Mouse (Mus musculus) kidney, postnatal 0 days (tissue): Measurements from ENCODE around the gene Man2b2. TPM values are rescaled to one million over a fixed set of nuclear protein-coding genes. Genes with fewer than 3 reads are reported as not detected.

Source experiments
- ATAC-seq: fragments of 200-750 bp; cut with Nextera tagmentation; replicated peaks from 2 replicates; pipeline ENCODE4 v1.8.0; 2017; ENCODE audit warnings: low read depth, moderate number of reproducible peaks, moderate TSS enrichment, moderate library complexity; ENCODE audit not compliant: low FRiP score
- DNase-seq: peaks from one replicate; pipeline ENCODE4 v3.0.0-alpha.2; 2016; ENCODE audit warnings: low spot score
- H3K27ac ChIP-seq: fragments of 300-500 bp; sonication (generic); 2 replicates; pipeline ENCODE4 v1.5.1; 2014; ENCODE audit warnings: mild to moderate bottlenecking
- H3K27me3 ChIP-seq: fragments of 300-500 bp; sonication (generic); 2 replicates; pipeline ENCODE4 v1.6.1; 2014; ENCODE audit warnings: low read length, mixed read lengths; ENCODE audit not compliant: insufficient read depth
- H3K36me3 ChIP-seq: fragments of 300-500 bp; sonication (generic); 2 replicates; pipeline ENCODE4 v1.6.1; 2014; ENCODE audit warnings: low read length, mixed read lengths; ENCODE audit not compliant: insufficient read depth
- H3K4me1 ChIP-seq: fragments of 300-500 bp; sonication (generic); replicated peaks from 2 replicates; pipeline ENCODE4 v1.6.1; 2014; ENCODE audit warnings: antibody characterized with exemption, low read length, mixed read lengths; ENCODE audit not compliant: insufficient read depth
- H3K4me2 ChIP-seq: fragments of 300-500 bp; sonication (generic); 2 replicates; pipeline ENCODE4 v1.6.1; 2014; ENCODE audit warnings: mild to moderate bottlenecking, low read length, moderate library complexity, mixed read lengths
- H3K4me3 ChIP-seq: fragments of 300-500 bp; sonication (generic); replicated peaks from 2 replicates; pipeline ENCODE4 v1.5.1; 2014; ENCODE audit warnings: low read depth, low read length
- H3K9ac ChIP-seq: fragments of 300-500 bp; sonication (generic); 2 replicates; pipeline ENCODE4 v1.6.1; 2014; ENCODE audit warnings: low read depth, low read length
- H3K9me3 ChIP-seq: fragments of 300-500 bp; sonication (generic); replicated peaks from 2 replicates; pipeline ENCODE4 v1.6.1; 2016; ENCODE audit warnings: low read length, inconsistent platforms, mixed read lengths
- CTCF ChIP-seq: IDR thresholded peaks from 2 replicates; pipeline ENCODE4 v1.5.1; 2016; ENCODE audit warnings: antibody characterized with exemption, low read depth, mild to moderate bottlenecking, moderate library complexity
- WGBS: fragments of 180-500 bp; shearing (Covaris S2); extraction: QIAGEN DNeasy Blood & Tissue Kit; methylation state at CpG from one replicate; pipeline ENCODE4 v1.1.7; 2014; 5-methylcytosine and 5-hydroxymethylcytosine counted together
- polyA plus RNA-seq: library from polyadenylated mRNA; unstranded; fragments of >200 nt; fragmentation: Nextera tagmentation; extraction: Ambion mirVana; gene quantifications from 2 replicates; pipeline ENCODE4 v1.2.1, GENCODE M21; 2015

Gene Man2b2
- polyA plus RNA-seq, 1 experiment from 2014 or later, result 16.5 TPM

DNA sequence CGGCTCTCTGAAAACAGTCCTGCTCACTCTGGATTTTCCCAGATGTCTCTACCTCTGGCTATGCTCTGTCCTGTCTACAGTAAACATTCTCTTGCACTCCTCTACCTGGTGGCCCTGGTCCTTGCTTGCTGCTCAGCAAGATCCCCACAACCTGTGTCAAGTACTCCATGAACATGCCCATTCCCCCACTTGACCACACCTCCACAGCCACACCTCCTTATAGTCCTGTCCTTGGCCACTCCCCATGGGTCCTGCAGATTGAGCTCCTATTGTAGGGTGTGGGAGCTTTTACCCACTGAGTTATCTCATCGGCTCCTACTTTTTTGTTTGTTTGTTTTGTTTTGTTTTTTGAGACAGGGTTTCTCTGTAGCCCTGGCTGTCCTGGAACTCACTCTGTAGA, 51.6 kb downstream of the Man2b2 start:
- TF ChIP-seq CTCF, result no peak
- no peaks in the 10 kb centered on the region for H3K4me1 ChIP-seq
- no peak overlapping the region for H3K27ac ChIP-seq
- H3K9ac ChIP-seq, result no peak overlapping the region
- no peak for ATAC-seq
- H3K9me3 ChIP-seq, result no peaks in the 10 kb centered on the region
- no peaks in the 10 kb centered on the region for H3K27me3 ChIP-seq
- DNase-seq, result no peak
- no peak overlapping the region for H3K4me2 ChIP-seq
- H3K36me3 ChIP-seq, result no peaks in the 10 kb centered on the region
- WGBS, result 93% methylated on average over 1 of the region's 2 CpGs
- no peak overlapping the region for H3K4me3 ChIP-seq

DNA sequence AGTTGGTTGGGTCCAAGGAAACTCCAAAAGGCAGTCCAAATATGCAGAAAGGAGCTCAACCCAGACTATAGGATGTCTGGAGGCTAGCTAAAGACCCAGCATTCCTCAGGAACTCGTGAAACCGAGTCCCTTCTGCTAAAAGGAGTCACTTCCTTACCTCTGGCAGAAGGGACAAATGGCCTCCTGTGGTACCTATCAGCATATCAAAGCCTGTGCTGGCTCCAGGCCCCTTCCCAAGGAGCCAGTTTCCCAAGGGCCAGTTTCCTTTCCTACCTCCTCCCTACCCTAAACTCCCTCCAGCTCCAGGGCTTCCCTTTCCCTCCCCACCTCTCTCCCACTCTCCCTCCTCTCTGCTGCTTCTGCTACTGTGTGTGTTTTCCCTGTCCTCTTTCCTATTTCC, 53.3 kb downstream of the Man2b2 start:
- H3K4me1 ChIP-seq, result no peaks in the 10 kb centered on the region
- H3K36me3 ChIP-seq, result no peaks in the 10 kb centered on the region
- no peak overlapping the region for H3K9ac ChIP-seq
- H3K4me2 ChIP-seq, result no peak overlapping the region
- no peaks in the 10 kb centered on the region for H3K27me3 ChIP-seq
- no peaks in the 10 kb centered on the region for H3K9me3 ChIP-seq
- no peak for DNase-seq
- H3K4me3 ChIP-seq, result no peak overlapping the region
- TF ChIP-seq CTCF, result no peak
- no peak overlapping the region for H3K27ac ChIP-seq
- no peak for ATAC-seq
- 8% methylated on average over 2 of the region's 2 CpGs for WGBS

GRCm38 (mm10) chr5:36776021-36776575, 54.4 kb downstream of the Man2b2 start:
- H3K4me3 ChIP-seq, result no peak overlapping the region
- no peaks in the 10 kb centered on the region for H3K36me3 ChIP-seq
- H3K4me1 ChIP-seq, result no peaks in the 10 kb centered on the region
- H3K9me3 ChIP-seq, result no peaks in the 10 kb centered on the region
- no peak overlapping the region for H3K27ac ChIP-seq
- ATAC-seq, result no peak
- no peaks in the 10 kb centered on the region for H3K27me3 ChIP-seq
- DNase-seq, result no peak
- 42% methylated on average over 9 of the region's 9 CpGs for WGBS
- TF ChIP-seq CTCF, result no peak
- no peak overlapping the region for H3K9ac ChIP-seq
- H3K4me2 ChIP-seq, result no peak overlapping the region

DNA sequence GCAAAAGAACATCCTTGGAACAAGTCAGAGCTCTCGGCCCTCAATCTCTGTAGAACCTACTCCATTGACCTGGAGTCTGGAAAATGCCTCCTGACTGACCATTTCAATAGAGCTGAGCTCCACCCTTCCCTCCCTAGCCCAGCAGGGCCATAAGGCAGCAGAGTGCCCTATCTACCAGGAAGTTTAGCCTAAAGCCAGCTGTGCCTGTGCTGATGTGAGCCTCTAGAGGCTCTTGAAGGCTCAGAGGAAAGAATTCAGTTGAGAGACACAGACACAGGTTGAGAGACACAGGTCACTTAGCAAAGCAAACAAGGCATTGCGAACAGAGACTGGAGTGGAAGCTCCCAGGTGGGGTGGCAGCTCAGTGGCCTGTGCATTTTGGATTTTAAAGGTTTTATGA, 55.1 kb downstream of the Man2b2 start:
- no peak overlapping the region for H3K9ac ChIP-seq
- H3K4me3 ChIP-seq, result no peak overlapping the region
- H3K4me2 ChIP-seq, result no peak overlapping the region
- H3K27me3 ChIP-seq, result no peaks in the 10 kb centered on the region
- no peak for TF ChIP-seq CTCF
- ATAC-seq (no peak), DNase-seq (no peak)
- H3K27ac ChIP-seq, result no peak overlapping the region
- 67% methylated on average over 2 of the region's 2 CpGs for WGBS
- no peaks in the 10 kb centered on the region for H3K36me3 ChIP-seq
- H3K4me1 ChIP-seq, result no peaks in the 10 kb centered on the region
- no peaks in the 10 kb centered on the region for H3K9me3 ChIP-seq

GRCm38 (mm10) chr5:36772586-36772985, 57.9 kb downstream of the Man2b2 start:
- Histone ChIP-seq H3K4me1 (no peaks in the 10 kb centered on the region), H3K9ac (no peak overlapping the region), H3K4me2 (no peak overlapping the region), H3K36me3 (no peaks in the 10 kb centered on the region), H3K27ac (no peak overlapping the region), H3K4me3 (no peak overlapping the region), H3K9me3 (no peaks in the 10 kb centered on the region), H3K27me3 (no peaks in the 10 kb centered on the region)
- 70% methylated on average over 5 of the region's 5 CpGs for WGBS
- DNase-seq (no peak), ATAC-seq (no peak)
- no peak for TF ChIP-seq CTCF

DNA sequence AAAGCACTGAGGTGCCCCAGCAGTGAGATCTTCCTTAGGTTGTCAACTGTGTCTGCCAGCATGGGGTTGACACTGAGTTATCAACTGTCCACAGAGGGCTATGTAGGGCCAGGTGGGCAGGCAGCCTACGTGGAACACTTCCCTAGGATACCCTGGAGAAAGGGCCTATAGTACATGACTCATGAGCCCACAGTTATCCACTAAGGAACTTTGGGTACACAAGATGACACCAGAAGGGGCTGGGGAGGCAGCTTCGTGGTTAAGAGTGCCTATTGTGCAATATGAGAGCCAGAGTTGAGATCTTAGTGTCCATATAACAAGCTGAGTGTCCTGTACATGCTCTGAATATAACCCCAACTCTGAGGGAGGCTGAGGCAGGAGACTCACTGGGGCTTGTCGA, 60.9 kb downstream of the Man2b2 start:
- Histone ChIP-seq H3K4me3 (no peak overlapping the region), H3K36me3 (no peaks in the 10 kb centered on the region), H3K9ac (no peak overlapping the region), H3K4me2 (no peak overlapping the region), H3K9me3 (no peaks in the 10 kb centered on the region), H3K27me3 (no peaks in the 10 kb centered on the region), H3K27ac (no peak overlapping the region), H3K4me1 (no peaks in the 10 kb centered on the region)
- 67% methylated on average over 3 of the region's 3 CpGs for WGBS
- DNase-seq, result no peak
- no peak for TF ChIP-seq CTCF
- no peak for ATAC-seq
